Mouse (Mus musculus) small intestine, adult 2 months (tissue): ENCODE data around the gene Ocrl. TPM values are rescaled to one million over a fixed set of nuclear protein-coding genes. Genes with fewer than 3 reads are reported as not detected.

Experiments
- H3K27ac ChIP-seq: fragments of 200-500 bp; 2 replicates; pipeline ENCODE4 v1.5.1; 2012; ENCODE audit warnings: low read depth, low read length, control low read depth, inconsistent platforms; ENCODE audit not compliant: insufficient read depth
- H3K27me3 ChIP-seq: fragments of 200-500 bp; 2 replicates; pipeline ENCODE4 v1.6.1; 2012; ENCODE audit warnings: mild to moderate bottlenecking, moderate library complexity, low read length, inconsistent platforms; ENCODE audit not compliant: control insufficient read depth, insufficient read depth
- H3K36me3 ChIP-seq: fragments of 200-500 bp; 2 replicates; pipeline ENCODE4 v1.6.1; 2012; ENCODE audit warnings: mild to moderate bottlenecking, low read length, control low read depth, inconsistent platforms; ENCODE audit not compliant: control insufficient read depth, insufficient read depth
- H3K4me1 ChIP-seq: fragments of 200-500 bp; 2 replicates; pipeline ENCODE4 v1.6.1; 2012; ENCODE audit warnings: low read length, inconsistent platforms, mixed read lengths; ENCODE audit not compliant: control insufficient read depth, insufficient read depth, insufficient read length
- H3K4me3 ChIP-seq: fragments of 200-500 bp; 2 replicates; pipeline ENCODE4 v1.5.1; 2012; ENCODE audit warnings: low read depth, mild to moderate bottlenecking, control low read depth, inconsistent platforms, low read length, moderate library complexity
- CTCF ChIP-seq: fragments of 200-500 bp; IDR thresholded peaks from 2 replicates; pipeline ENCODE4 v1.5.1; 2012; ENCODE audit warnings: low read depth, mild to moderate bottlenecking, control low read depth, inconsistent platforms, low read length, moderate library complexity, mixed read lengths; ENCODE audit not compliant: insufficient replicate concordance, insufficient read length; ENCODE audit errors: extremely low read depth
- POLR2A ChIP-seq: fragments of 200-500 bp; IDR thresholded peaks from 2 replicates; pipeline ENCODE4 v1.6.1; 2012; ENCODE audit warnings: low read depth, mild to moderate bottlenecking, control low read depth, inconsistent platforms, low read length, moderate library complexity
- WGBS: fragments of 180-500 bp; shearing (Covaris S2); methylation state at CpG from one replicate; pipeline ENCODE4 v1.1.7; 2018; 5-methylcytosine and 5-hydroxymethylcytosine counted together
- polyA plus RNA-seq: library from polyadenylated mRNA; depleted of rRNA; stranded (reverse); fragments of >200 nt; gene quantifications from 2 replicates; pipeline ENCODE4 v1.2.3, GENCODE M21; 2012; rRNA removed

Gene Ocrl
- polyA plus RNA-seq, 1 experiment: 2.2 TPM

DNA sequence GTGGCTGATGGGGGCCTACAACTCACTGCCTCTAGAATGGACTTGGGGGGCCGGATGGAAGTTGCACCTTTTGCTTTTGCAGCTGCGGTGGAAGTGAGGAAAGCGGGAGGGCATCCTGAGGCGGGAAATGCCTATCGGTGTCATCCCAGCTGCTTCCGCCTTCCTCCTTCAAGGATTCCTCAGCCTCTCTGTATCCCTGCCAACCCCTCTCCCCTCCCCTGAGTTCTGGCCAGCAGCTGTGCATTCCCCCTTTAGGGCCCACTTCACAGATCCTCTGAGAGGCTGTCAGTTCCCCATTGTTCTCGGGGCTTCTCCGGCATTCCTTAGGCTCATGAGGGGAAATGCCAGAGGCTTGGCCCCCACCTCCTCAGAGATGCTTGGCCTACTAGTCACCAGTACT is 93.9 kb downstream of the Ocrl start:
- Histone ChIP-seq H3K4me1 (no peaks in the 10 kb centered on the region), H3K36me3 (no peaks in the 10 kb centered on the region), H3K4me3 (no peak overlapping the region), H3K27ac (no peak overlapping the region), H3K27me3 (no peaks in the 10 kb centered on the region)
- 78% methylated on average over 8 of the region's 8 CpGs for WGBS
- TF ChIP-seq POLR2A: no peak
- TF ChIP-seq CTCF: no peak

GRCm38 (mm10) chrX:48011656-48012055 is 99.5 kb downstream of the Ocrl start:
- Histone ChIP-seq H3K27ac (no peak overlapping the region), H3K27me3 (no peaks in the 10 kb centered on the region), H3K36me3 (no peaks in the 10 kb centered on the region), H3K4me1 (no peaks in the 10 kb centered on the region), H3K4me3 (no peak overlapping the region)
- no peak for TF ChIP-seq CTCF
- TF ChIP-seq POLR2A: no peak
- 89% methylated on average over 3 of the region's 3 CpGs for WGBS

Other genes starting within 250 kb of the Ocrl start
- gene Smarca1, start 19.4 kb upstream of the Ocrl start, polyA plus RNA-seq: 0.06 and 0.44 TPM in 2 replicates
- gene Apln, start 122.5 kb downstream of the Ocrl start, polyA plus RNA-seq: 0.74 and 0.79 TPM in 2 replicates
- gene Xpnpep2, start 196.3 kb downstream of the Ocrl start, polyA plus RNA-seq: 8.0 and 170 TPM in 2 replicates
- 4.2 and 6.6 TPM in 2 replicates for gene Sash3, start 234.0 kb downstream of the Ocrl start, polyA plus RNA-seq